Comparison of ENCODE assay signal across 20 mouse cellular contexts in the genomic region with DNA sequence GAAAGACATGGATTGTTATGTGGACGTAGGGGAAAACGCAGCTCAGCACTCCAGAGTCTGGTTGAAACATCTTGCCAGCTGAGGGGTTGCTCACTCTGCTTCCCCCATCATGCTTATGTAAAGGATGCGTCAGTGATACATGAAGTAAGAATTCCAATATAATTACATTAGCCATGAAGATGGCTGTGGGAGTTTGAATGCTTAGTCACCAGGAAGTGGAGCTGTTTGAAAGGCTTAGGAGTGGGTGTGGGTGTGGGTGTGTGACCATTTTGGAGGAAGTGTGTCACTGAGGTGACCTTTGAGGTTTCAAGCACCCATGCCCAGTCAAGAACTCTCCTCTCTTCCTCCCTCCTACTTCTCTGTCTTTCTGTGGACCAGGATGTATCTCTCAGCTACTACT.
DNase-seq lines count a peak whose midpoint lies in the region; TF ChIP-seq lines count a peak whose summit lies in the region.
"Had no signal": no experiment of that assay in that cellular context is flagged by ENCODE, and none has a peak within 500 bp of the region (broad histone marks: within the 10 kb centered on the region; RNA-seq: fewer than 3 reads in every experiment).

No protein-coding gene starts in this region.

- H3K4me3 ChIP-seq in left cerebral cortex, adult 2 months, result no peak overlapping the region
- H3K4me3 ChIP-seq: embryonic facial prominence, embryonic 13.5 days; hindbrain, embryonic 10.5 days; liver, embryonic 15.5 days had no signal

- TF ChIP-seq CTCF in left cerebral cortex, adult 2 months (IDR thresholded peaks at IDR 0.05), result no peak

- intact Hi-C loops in left cerebral cortex, adult 2 months (cut with DNase I), result no loop called here
- intact Hi-C loops in left cerebral cortex, postnatal 36 days (cut with DNase I), result no loop called here
- intact Hi-C loops in heart, postnatal 10 days (cut with DNase I), result no loop called here

- DNase-seq in left cerebral cortex, adult 2 months (ENCODE audit: extremely low spot score in 1 of 2, low spot score in 2 of 2), result peak; percentile 12 to 22
- DNase-seq in left cerebral cortex, adult 11 months (ENCODE audit: low spot score), result no peak
- peak; percentile 23 for DNase-seq in 416B (ENCODE audit: low read depth)
- peak; percentile 36 for DNase-seq in Muller cell, postnatal 12 days (ENCODE audit: inconsistent ontology term)
- peak; percentile 3 for DNase-seq in left cerebral cortex, postnatal 36 days (ENCODE audit: low spot score in 2 of 2)
- DNase-seq in cerebellum, adult 18-20 months, result no peak
- no peak for DNase-seq in heart, postnatal 10 days
- DNase-seq: adrenal gland, postnatal 14 days; cerebellum, adult 11 months; cerebellum, postnatal 14 days; forebrain, postnatal 0 days; gastrocnemius, postnatal 25 days; kidney, adult 11 months; retina, postnatal 1 day; thymus, adult 18-20 months; thymus, postnatal 4 days had no signal

- no peak overlapping the region for H3K27ac ChIP-seq in left cerebral cortex, adult 2 months
- H3K27ac ChIP-seq: embryonic facial prominence, embryonic 13.5 days; hindbrain, embryonic 10.5 days; liver, embryonic 15.5 days; macrophage had no signal

Comparison
In these comparisons a context has a peak if more than half of its experiments do, and no peak if none do; other contexts are left out.
1. DNase-seq: peak in left cerebral cortex, adult 2 months (2 of 2), 416B (single experiment), Muller cell, postnatal 12 days (single experiment) and left cerebral cortex, postnatal 36 days (2 of 2); none in left cerebral cortex, adult 11 months (single experiment), cerebellum, adult 18-20 months (0 of 2) and heart, postnatal 10 days (0 of 2).